Mouse (Mus musculus): ENCODE results near the gene Palmd. TPM values are rescaled to one million over a fixed set of nuclear protein-coding genes. Genes with fewer than 3 reads are reported as not detected.
A peak's percentile ranks its signal among the peaks of the same experiment; 100 is the strongest.

Palmd gene
- polyA plus RNA-seq, 1 experiment from 2014 or later, result 16.1 TPM

DNA sequence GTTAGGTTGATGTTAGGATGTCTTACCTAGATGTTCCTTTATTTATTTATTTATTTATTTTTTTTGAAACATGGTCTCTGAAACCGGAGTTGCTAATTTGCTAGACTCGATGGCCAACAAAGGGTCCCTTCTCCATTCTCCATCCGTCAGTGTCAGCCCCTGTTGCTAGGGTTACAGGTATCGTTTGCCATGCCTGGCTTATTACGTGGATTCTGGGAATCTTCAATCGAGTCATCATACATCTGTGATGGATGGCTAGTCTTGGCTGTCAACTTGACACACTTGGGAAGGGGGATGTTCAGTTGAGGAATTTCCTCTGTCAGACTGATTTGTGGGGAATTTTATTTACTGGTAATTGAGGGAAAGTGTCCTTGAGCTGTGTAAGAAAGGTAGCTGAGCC lies 26.0 kb downstream of the Palmd start:
- H3K27ac ChIP-seq (ENCODE audit: low read length), result no peak overlapping the region
- ATAC-seq, result no peak

DNA sequence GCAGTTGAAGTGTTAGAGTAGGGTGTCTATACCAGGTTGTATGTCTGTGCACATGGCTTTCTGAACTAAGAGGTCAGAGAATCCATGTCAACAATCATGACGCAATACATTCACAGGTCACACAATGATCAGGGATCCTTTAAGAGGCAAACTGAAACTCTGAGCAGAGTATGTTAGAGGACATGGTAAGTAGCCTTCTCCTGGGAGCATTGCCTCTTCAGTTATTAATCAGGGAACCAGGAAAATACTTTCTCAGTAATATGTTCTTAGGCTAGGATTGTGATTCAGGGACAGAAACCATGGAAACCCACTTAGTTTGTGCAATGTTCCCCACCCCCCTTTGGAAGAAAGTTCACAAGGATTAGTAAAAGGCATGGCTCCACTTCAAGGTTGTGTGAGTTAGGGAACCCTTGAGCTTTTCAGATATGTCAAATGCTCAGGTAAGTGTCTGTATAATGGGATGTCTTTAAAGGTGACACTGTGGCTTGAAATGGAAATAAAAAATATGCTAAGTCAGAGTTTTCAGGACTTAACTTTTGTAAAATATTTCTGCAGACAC lies 27.1 kb downstream of the Palmd start:
- Histone ChIP-seq H3K4me2 (replicated peaks; ENCODE audit: low read depth, low read length) (peak overlapping the region; percentile 3; the same call in 1 of the 2 replicates), H3K27ac (ENCODE audit: low read length) (no peak overlapping the region; the same call in 1 of the 2 replicates), H3K4me1 (ENCODE audit: insufficient read depth, low read depth, low read length) (no peaks in the 10 kb centered on the region; the same call in 1 of the 2 replicates), H3K36me3 (ENCODE audit: insufficient read depth, low read length) (no peaks in the 10 kb centered on the region), H3K9ac (replicated peaks; ENCODE audit: low read depth) (no peak overlapping the region), H3K27me3 (replicated peaks; ENCODE audit: insufficient read depth, low read length) (no peaks in the 10 kb centered on the region), H3K9me3 (ENCODE audit: low read length) (no peaks in the 10 kb centered on the region), H3K4me3 (ENCODE audit: low read depth, low read length) (no peak overlapping the region)
- WGBS, result 69% methylated on average over 1 of the region's 1 CpGs
- no peak for TF ChIP-seq CTCF (IDR thresholded peaks at IDR 0.05)
- TF ChIP-seq EP300 (IDR thresholded peaks at IDR 0.05), result no peak
- DNase-seq (ENCODE audit: low spot score) (peak; percentile 80), ATAC-seq (peak; percentile 81)

More for the DNA sequence above, 26.0 kb downstream of the Palmd start:
- H3K27me3 ChIP-seq (replicated peaks; ENCODE audit: insufficient read depth, low read length), result no peaks in the 10 kb centered on the region
- H3K4me3 ChIP-seq (ENCODE audit: low read depth, low read length), result no peak overlapping the region
- H3K4me2 ChIP-seq (replicated peaks; ENCODE audit: low read depth, low read length), result no peak overlapping the region
- WGBS, result 57% methylated on average over 6 of the region's 6 CpGs
- no peak for DNase-seq (ENCODE audit: low spot score)
- no peaks in the 10 kb centered on the region for H3K36me3 ChIP-seq (ENCODE audit: insufficient read depth, low read length)
- no peaks in the 10 kb centered on the region; the same call in 1 of the 2 replicates for H3K4me1 ChIP-seq (ENCODE audit: insufficient read depth, low read depth, low read length)
- no peaks in the 10 kb centered on the region for H3K9me3 ChIP-seq (ENCODE audit: low read length)
- no peak overlapping the region for H3K9ac ChIP-seq (replicated peaks; ENCODE audit: low read depth)
- TF ChIP-seq EP300 (IDR thresholded peaks at IDR 0.05) (no peak), CTCF (IDR thresholded peaks at IDR 0.05) (no peak)

DNA sequence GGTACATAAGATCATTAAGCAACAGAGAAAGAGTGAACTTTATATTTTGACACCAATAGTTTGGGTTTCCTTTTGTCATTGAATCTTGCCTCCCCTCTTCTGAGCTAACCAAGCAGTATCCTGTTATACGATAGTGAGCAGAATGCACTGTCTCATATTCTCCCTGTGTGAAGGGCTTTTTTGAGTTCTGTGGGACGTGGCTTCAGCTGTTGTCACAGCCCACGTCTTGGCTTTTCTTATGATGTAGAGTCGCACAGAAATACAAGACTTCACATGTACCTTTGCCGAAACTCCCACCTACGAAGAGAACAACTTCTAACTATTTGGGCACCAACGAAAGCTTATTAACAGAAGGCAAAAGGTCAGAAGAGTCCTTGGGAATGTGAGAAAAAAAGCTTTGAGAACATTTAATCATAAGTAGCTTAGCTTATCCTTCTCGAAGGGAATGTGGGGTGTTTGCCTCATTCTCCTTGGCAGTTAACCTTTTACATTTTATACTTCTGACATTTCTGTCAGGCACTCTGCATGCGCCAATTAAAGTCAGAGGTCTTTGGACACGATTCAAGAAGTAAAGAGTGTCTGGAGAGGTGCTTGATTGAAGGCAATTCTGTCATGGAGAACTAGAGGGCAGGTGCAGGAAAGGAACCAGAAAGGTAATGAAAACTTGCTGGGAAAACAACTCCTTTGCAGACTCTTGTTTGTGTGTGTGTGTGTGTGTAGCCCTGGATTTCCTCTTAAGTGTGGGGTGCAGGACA lies 27.8 kb downstream of the Palmd start:
- Histone ChIP-seq H3K4me1 (ENCODE audit: insufficient read depth, low read depth, low read length) (no peaks in the 10 kb centered on the region; the same call in 1 of the 2 replicates), H3K4me3 (ENCODE audit: low read depth, low read length) (no peak overlapping the region), H3K9me3 (ENCODE audit: low read length) (no peaks in the 10 kb centered on the region), H3K27me3 (replicated peaks; ENCODE audit: insufficient read depth, low read length) (no peaks in the 10 kb centered on the region), H3K27ac (ENCODE audit: low read length) (peak overlapping the region; percentile 48; the same call in 1 of the 2 replicates), H3K4me2 (replicated peaks; ENCODE audit: low read depth, low read length) (peak overlapping the region; percentile 19; the same call in 1 of the 2 replicates), H3K36me3 (ENCODE audit: insufficient read depth, low read length) (no peaks in the 10 kb centered on the region), H3K9ac (replicated peaks; ENCODE audit: low read depth) (no peak overlapping the region)
- 50% methylated on average over 10 of the region's 10 CpGs for WGBS
- DNase-seq (ENCODE audit: low spot score), result peak; percentile 87
- TF ChIP-seq EP300 (IDR thresholded peaks at IDR 0.05) (peak; percentile 68), CTCF (IDR thresholded peaks at IDR 0.05) (peak; percentile 20; the same call in 1 of the 2 replicates)
- ATAC-seq, result peak; percentile 86

DNA sequence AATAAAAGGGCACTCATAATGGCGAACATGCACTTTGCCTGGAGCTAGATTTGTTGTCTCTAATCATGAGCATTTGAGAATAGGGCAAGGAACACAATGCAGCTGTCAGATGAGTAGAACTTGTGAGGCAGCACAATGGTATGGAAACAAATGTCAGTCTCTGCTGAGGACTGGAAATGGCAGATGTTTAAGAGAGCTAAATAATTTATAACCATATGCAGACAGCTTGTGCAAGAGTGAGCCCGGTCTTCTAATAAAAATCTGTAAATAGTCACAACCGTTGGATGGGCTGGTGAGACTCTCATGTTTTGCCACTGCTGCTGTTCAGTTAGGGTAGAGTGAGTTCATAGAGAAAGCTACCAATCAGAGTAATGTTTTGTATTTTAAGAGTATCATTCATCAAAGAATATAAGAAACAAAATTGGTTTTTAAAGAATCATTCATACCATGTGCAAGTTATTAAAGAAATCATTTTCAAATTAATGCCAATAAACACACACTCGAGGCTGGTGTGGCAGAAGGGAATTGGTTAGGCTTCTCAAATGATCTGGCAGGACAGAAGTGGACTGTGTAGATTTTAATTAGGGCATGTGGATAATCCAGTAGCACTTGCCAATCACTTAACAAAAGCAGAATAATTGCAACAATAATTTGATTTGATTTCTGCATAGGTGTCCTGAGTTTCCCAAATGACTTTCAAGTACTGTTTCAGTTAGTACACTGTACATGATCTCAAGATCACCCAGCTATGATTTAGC lies 31.7 kb downstream of the Palmd start:
- Histone ChIP-seq H3K36me3 (ENCODE audit: insufficient read depth, low read length) (no peaks in the 10 kb centered on the region), H3K9me3 (ENCODE audit: low read length) (no peaks in the 10 kb centered on the region), H3K4me1 (ENCODE audit: insufficient read depth, low read depth, low read length) (no peaks in the 10 kb centered on the region; the same call in 1 of the 2 replicates), H3K27me3 (replicated peaks; ENCODE audit: insufficient read depth, low read length) (no peaks in the 10 kb centered on the region), H3K4me3 (ENCODE audit: low read depth, low read length) (no peak overlapping the region), H3K27ac (ENCODE audit: low read length) (no peak overlapping the region), H3K4me2 (replicated peaks; ENCODE audit: low read depth, low read length) (no peak overlapping the region), H3K9ac (replicated peaks; ENCODE audit: low read depth) (no peak overlapping the region)
- ATAC-seq, result no peak
- TF ChIP-seq EP300 (IDR thresholded peaks at IDR 0.05), result no peak
- TF ChIP-seq CTCF (IDR thresholded peaks at IDR 0.05), result no peak
- DNase-seq (ENCODE audit: low spot score), result no peak
- 76% methylated on average over 4 of the region's 4 CpGs for WGBS

DNA sequence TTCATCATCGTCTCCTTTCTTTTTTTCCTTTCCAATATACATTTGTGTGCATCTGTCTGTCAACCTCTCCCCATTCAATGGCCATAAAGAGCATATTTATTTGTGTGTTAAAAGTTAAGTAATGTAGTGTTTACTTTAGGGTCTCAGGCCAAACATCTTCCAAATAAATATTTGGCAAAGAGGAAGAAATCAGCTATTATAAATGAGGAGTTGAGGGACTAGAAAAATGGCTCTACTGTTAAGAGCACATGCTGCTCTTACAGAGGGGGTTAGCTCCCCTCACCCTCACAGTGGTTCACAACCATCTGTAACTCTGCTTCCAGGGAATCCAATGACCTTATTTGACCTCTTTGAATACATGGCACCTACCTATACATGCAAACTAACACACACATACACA lies 35.6 kb downstream of the Palmd start:
- no peak for ATAC-seq
- TF ChIP-seq EP300 (IDR thresholded peaks at IDR 0.05), result no peak
- no peak for TF ChIP-seq CTCF (IDR thresholded peaks at IDR 0.05)

DNA sequence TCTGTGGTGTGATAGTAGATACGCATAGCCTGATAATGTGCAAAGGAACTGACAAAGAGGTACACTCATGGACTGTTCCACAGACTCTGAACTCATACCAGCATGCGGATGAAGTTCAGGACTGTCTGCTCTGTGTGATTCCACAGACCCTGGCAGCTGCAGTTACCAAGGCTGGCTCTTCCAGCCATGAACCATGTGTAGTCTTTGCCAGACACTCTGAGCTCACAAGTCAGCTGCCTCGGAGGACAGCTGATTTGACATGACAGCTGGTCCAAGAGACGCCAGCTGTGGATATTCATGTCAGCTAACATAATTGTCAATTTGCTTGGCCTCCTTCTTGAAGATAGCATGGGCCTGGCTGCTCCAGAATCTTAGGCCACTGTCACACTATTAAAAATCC lies 39.8 kb downstream of the Palmd start:
- 67% methylated on average over 4 of the region's 4 CpGs for WGBS

More for the DNA sequence above, 35.6 kb downstream of the Palmd start:
- Histone ChIP-seq H3K9ac (replicated peaks; ENCODE audit: low read depth) (no peak overlapping the region), H3K4me3 (ENCODE audit: low read depth, low read length) (no peak overlapping the region), H3K9me3 (ENCODE audit: low read length) (no peaks in the 10 kb centered on the region), H3K27me3 (replicated peaks; ENCODE audit: insufficient read depth, low read length) (no peaks in the 10 kb centered on the region), H3K36me3 (ENCODE audit: insufficient read depth, low read length) (no peaks in the 10 kb centered on the region), H3K4me2 (replicated peaks; ENCODE audit: low read depth, low read length) (no peak overlapping the region), H3K27ac (ENCODE audit: low read length) (no peak overlapping the region), H3K4me1 (ENCODE audit: insufficient read depth, low read depth, low read length) (no peaks in the 10 kb centered on the region)
- no peak for DNase-seq (ENCODE audit: low spot score)
- 60% methylated on average over 1 of the region's 1 CpGs for WGBS

More for the DNA sequence above, 39.8 kb downstream of the Palmd start:
- no peak for TF ChIP-seq EP300 (IDR thresholded peaks at IDR 0.05)
- TF ChIP-seq CTCF (IDR thresholded peaks at IDR 0.05), result no peak
- no peak overlapping the region for H3K4me2 ChIP-seq (replicated peaks; ENCODE audit: low read depth, low read length)
- H3K27ac ChIP-seq (ENCODE audit: low read length), result no peak overlapping the region
- H3K9me3 ChIP-seq (ENCODE audit: low read length), result no peaks in the 10 kb centered on the region
- ATAC-seq (peak; percentile 73; the same call in 1 of the 2 replicates), DNase-seq (ENCODE audit: low spot score) (peak; percentile 34)
- no peaks in the 10 kb centered on the region for H3K27me3 ChIP-seq (replicated peaks; ENCODE audit: insufficient read depth, low read length)
- H3K36me3 ChIP-seq (ENCODE audit: insufficient read depth, low read length), result no peaks in the 10 kb centered on the region
- no peak overlapping the region for H3K9ac ChIP-seq (replicated peaks; ENCODE audit: low read depth)
- no peak overlapping the region for H3K4me3 ChIP-seq (ENCODE audit: low read depth, low read length)
- H3K4me1 ChIP-seq (ENCODE audit: insufficient read depth, low read depth, low read length), result no peaks in the 10 kb centered on the region

Measured in lung, postnatal 0 days (tissue).